Mouse (Mus musculus) adrenal gland, adult 8-10 months (tissue): Measurements from ENCODE around the gene Entpd2. TPM values are rescaled to one million over a fixed set of nuclear protein-coding genes. Genes with fewer than 3 reads are reported as not detected.

Experiments
- DNase-seq: peaks from one replicate; pipeline ENCODE4 v3.0.0; 2022
- microRNA-seq, 2 experiments: library from miRNA; unstranded; fragments of <30 nt; microRNA quantifications; one replicate each; pipeline ENCODE4 v1.2.0; 2022
- total RNA-seq, 4 experiments: library from RNA; stranded (reverse); gene quantifications; 2 replicates each; pipeline ENCODE4 v1.2.4; 2022

The Entpd2 gene
- total RNA-seq, 4 experiments from 2014 or later = 3.1 to 9.7 (median 5.1) TPM

DNA sequence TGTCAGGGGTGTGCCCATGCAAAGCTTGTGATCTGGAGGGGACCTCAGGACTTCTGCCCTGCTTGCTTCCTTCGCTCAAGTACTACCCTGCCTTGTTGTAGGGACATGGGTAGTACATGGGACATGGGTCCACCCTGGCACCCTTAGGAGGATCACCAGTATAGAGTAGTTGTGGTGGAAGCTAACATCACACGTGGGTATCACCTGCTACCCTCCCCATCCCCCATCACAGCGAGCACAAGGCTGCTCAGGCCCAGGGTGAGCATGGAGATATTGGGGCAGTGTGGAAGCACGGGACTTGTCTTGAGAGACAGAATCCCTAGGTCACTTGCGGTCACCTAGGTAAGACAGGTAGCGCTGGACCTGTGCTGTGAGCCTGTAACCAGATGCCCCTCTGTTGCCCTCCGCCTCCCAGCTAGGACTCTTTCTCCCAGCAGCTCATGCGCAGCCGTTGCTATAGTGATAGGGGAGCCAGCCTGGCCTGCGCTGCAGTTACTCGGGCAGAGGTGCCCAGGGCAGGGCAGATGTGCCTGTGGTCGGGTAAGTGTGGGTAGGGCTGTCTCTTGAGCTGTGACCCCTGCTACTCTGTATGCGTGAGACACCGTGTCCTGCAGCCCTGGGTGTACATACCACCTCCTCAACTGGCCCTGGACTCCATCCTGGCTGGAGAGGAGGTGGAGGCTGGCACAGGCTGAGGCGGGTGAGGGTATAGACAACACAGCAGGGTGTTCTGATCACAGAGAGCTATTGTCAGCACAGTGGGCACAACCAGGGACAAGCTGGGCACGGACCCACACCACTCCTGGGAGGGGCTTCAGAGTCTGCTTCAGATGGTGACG is 34.9 kb downstream of the Entpd2 start:
- no peak for DNase-seq

DNA sequence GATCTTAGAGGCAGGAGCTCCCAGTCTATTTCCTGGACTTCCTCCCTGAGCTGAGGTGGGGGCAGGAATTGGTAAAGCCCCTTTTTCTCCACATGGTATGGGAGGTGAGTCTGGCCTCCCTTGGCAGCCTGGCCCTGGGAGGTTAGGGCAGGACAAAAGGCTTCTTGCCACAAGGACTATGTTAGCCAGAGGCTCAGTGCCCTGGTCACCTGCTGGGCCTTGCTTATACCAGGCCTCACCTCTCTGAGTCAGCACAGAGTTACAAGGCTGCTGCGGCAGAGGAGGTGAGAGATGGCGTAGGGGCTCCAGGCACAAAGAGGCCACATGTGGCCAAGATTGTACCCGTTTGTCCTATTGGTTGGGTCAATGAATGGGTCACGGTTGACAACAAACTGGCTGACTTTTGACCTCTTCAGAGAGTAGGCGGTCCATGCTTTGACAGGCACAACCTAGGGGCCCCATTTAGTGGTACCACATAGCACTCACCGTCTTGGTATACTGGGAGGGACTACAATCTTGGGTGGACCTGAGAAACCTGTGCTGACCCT is 35.7 kb downstream of the Entpd2 start:
- no peak for DNase-seq

GRCm38 (mm10) chr2:25432326-25433098 is 36.8 kb downstream of the Entpd2 start:
- DNase-seq = no peak

- DNase-seq = no peak
These were observed 37.4 kb downstream of the Entpd2 start for GRCm38 (mm10) chr2:25433101-25433500.

- no peak for DNase-seq
These were observed 38.6 kb downstream of the Entpd2 start for GRCm38 (mm10) chr2:25434292-25434691.

DNA sequence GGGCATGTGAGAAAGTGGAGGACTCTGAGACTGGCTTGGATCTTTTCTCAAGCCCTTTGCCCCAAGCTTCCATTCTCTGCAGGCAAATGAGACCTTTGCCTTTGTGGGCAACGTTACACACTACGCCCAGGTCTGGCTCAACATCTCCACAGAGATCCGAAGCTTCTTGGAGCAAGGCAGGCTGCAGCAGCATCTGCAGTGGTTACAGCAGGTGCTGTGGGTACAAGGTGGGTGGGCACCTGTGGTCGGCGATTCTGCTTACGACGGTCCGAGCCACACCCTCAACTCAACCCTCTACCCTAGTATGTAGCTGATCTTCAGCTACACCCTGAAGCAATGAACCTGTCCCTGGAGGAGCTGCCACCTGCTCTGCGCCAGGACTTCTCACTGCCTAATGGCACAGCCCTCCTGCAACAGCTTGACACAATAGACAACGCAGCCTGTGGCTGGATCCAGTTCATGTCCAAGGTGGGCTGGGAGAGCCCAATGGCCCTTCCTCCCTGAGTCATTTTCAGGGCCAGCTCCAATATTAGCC is 40.7 kb downstream of the Entpd2 start:
- no peak for DNase-seq

GRCm38 (mm10) chr2:25441067-25441466 is 45.4 kb downstream of the Entpd2 start:
- no peak for DNase-seq

DNA sequence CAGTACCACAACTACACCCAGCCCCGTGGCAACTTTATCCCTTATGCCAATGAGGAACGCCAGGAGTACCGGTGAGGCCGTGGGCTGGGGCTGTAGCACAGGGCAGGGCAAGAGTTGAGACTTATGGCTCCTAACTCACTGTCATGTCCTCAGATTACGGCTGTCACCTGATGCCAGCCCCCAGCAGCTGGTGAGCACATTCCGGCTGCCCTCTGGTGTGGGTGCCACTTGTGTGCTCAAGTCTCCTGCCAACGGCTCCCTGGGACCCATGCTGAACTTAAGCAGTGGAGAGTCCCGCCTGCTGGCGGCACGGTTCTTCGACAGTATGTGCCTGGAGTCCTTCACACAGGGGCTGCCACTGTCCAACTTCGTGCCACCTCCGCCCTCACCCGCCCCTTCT is 47.0 kb downstream of the Entpd2 start:
- DNase-seq = no peak

Small RNA genes lying within 50 kb of the gene (microRNA-seq; reads per million reads assigned to microRNA genes)
- 0 to 0.34 reads per million in 2 experiments for gene Mir3087

Other genes starting within 250 kb of the Entpd2 start
- gene Nrarp, start 215.1 kb upstream of the Entpd2 start, total RNA-seq = 1 to 10 TPM; 2.4 to 3.5 (median 2.7) TPM
- gene Tor4a, start 199.0 kb upstream of the Entpd2 start, total RNA-seq = 10 to 100 TPM; 27.4 to 35.0 (median 31.7) TPM
- gene Nelfb, start 184.4 kb upstream of the Entpd2 start, total RNA-seq = 10 to 100 TPM; 59.6 to 74.9 (median 68.6) TPM
- gene Stpg3, start 181.2 kb upstream of the Entpd2 start, total RNA-seq = not detected
- gene Fam166a, start 177.1 kb upstream of the Entpd2 start, total RNA-seq = under 1 TPM in 1 of 4 experiments, not detected in 3; 0.27 TPM
- 100 to 1,000 TPM; 150 to 307 (median 222) TPM for gene Tubb4b, start 171.2 kb upstream of the Entpd2 start, total RNA-seq
- gene Slc34a3, start 161.5 kb upstream of the Entpd2 start, total RNA-seq = not detected
- not detected for gene Rnf224, start 159.1 kb upstream of the Entpd2 start, total RNA-seq
- 10 to 100 TPM; 10.3 to 18.0 (median 12.3) TPM for gene Rnf208, start 153.6 kb upstream of the Entpd2 start, total RNA-seq
- gene Cysrt1, start 153.4 kb upstream of the Entpd2 start, total RNA-seq = not detected
- 1 to 10 TPM; 2.2 to 8.9 (median 6.1) TPM for gene AL732309.1, start 149.0 kb upstream of the Entpd2 start, total RNA-seq
- 10 to 100 TPM; 28.4 to 43.0 (median 31.5) TPM for gene Tmem203, start 140.4 kb upstream of the Entpd2 start, total RNA-seq
- 10 to 100 TPM; 10.3 to 14.5 (median 11.1) TPM for gene Tprn, start 133.3 kb upstream of the Entpd2 start, total RNA-seq
- gene Ssna1, start 123.4 kb upstream of the Entpd2 start, total RNA-seq = 10 to 100 TPM; 44.4 to 48.7 (median 47.0) TPM
- 100 to 1,000 TPM in 3 of 4 experiments, 10 to 100 TPM in 1; 94.6 to 118 (median 102) TPM for gene Anapc2, start 123.4 kb upstream of the Entpd2 start, total RNA-seq
- not detected for gene Tmem210, start 107.7 kb upstream of the Entpd2 start, total RNA-seq
- not detected for gene Lrrc26, start 106.0 kb upstream of the Entpd2 start, total RNA-seq
- 10 to 100 TPM; 13.0 to 21.3 (median 17.8) TPM for gene Grin1, start 76.7 kb upstream of the Entpd2 start, total RNA-seq
- gene Man1b1, start 63.5 kb upstream of the Entpd2 start, total RNA-seq = 10 to 100 TPM; 66.5 to 71.9 (median 67.6) TPM
- 10 to 100 TPM; 39.8 to 59.1 (median 45.7) TPM for gene Dpp7, start 39.5 kb upstream of the Entpd2 start, total RNA-seq
- 10 to 100 TPM; 29.5 to 48.3 (median 31.5) TPM for gene Uap1l1, start 30.2 kb upstream of the Entpd2 start, total RNA-seq
- gene Sapcd2, start 23.6 kb upstream of the Entpd2 start, total RNA-seq = under 1 TPM in 3 of 4 experiments, not detected in 1; 0.31 to 0.71 (median 0.61) TPM
- 100 to 1,000 TPM; 148 to 171 (median 163) TPM for gene Npdc1, start 3.5 kb downstream of the Entpd2 start, total RNA-seq
- gene Fut7, start 27.4 kb downstream of the Entpd2 start, total RNA-seq = under 1 TPM in 1 of 4 experiments, not detected in 3; 0.13 TPM
- gene Abca2, start 32.8 kb downstream of the Entpd2 start, total RNA-seq = 10 to 100 TPM; 48.9 to 73.0 (median 57.5) TPM
- not detected for gene Clic3, start 61.0 kb downstream of the Entpd2 start, total RNA-seq
- 10 to 100 TPM; 32.4 to 68.2 (median 43.4) TPM for gene Paxx, start 65.2 kb downstream of the Entpd2 start, total RNA-seq
- gene Ptgds, start 74.2 kb downstream of the Entpd2 start, total RNA-seq = 10 to 100 TPM in 1 of 4 experiments, 1 to 10 TPM in 3; 3.2 to 10.5 (median 4.4) TPM
- gene Lcn12, start 98.0 kb downstream of the Entpd2 start, total RNA-seq = not detected
- 100 to 1,000 TPM in 3 of 4 experiments, 10 to 100 TPM in 1; 82.5 to 114 (median 107) TPM for gene Fbxw5, start 104.9 kb downstream of the Entpd2 start, total RNA-seq
- gene C8g, start 105.8 kb downstream of the Entpd2 start, total RNA-seq = 1 to 10 TPM in 3 of 4 experiments, under 1 TPM in 1; 0.70 to 2.3 (median 1.6) TPM
- 10 to 100 TPM; 22.6 to 35.3 (median 30.6) TPM for gene Traf2, start 151.1 kb downstream of the Entpd2 start, total RNA-seq
- 100 to 1,000 TPM; 149 to 331 (median 215) TPM for gene Edf1, start 162.0 kb downstream of the Entpd2 start, total RNA-seq
- 10 to 100 TPM in 1 of 4 experiments, 1 to 10 TPM in 3; 1.4 to 11.0 (median 4.0) TPM for gene Mamdc4, start 179.0 kb downstream of the Entpd2 start, total RNA-seq
- gene Phpt1, start 179.3 kb downstream of the Entpd2 start, total RNA-seq = 10 to 100 TPM; 61.3 to 76.9 (median 66.1) TPM
- 1 to 10 TPM; 1.6 to 4.8 (median 3.8) TPM for gene Ajm1, start 185.9 kb downstream of the Entpd2 start, total RNA-seq
- 100 to 1,000 TPM; 121 to 178 (median 137) TPM for gene Rabl6, start 212.6 kb downstream of the Entpd2 start, total RNA-seq
- not detected for gene Ccdc183, start 221.8 kb downstream of the Entpd2 start, total RNA-seq
- gene Tmem141, start 226.1 kb downstream of the Entpd2 start, total RNA-seq = 10 to 100 TPM; 18.0 to 47.8 (median 27.3) TPM
- gene Fcna, start 232.2 kb downstream of the Entpd2 start, total RNA-seq = 1 to 10 TPM; 4.7 to 7.0 (median 5.5) TPM